Mouse (Mus musculus) testis, postnatal 14 days (tissue): ENCODE results near the gene Tpra1.

ENCODE experiments used
- DNase-seq: peaks from one replicate; pipeline ENCODE4 v3.0.0; 2021; ENCODE audit warnings: low spot score

The Tpra1 gene

DNA sequence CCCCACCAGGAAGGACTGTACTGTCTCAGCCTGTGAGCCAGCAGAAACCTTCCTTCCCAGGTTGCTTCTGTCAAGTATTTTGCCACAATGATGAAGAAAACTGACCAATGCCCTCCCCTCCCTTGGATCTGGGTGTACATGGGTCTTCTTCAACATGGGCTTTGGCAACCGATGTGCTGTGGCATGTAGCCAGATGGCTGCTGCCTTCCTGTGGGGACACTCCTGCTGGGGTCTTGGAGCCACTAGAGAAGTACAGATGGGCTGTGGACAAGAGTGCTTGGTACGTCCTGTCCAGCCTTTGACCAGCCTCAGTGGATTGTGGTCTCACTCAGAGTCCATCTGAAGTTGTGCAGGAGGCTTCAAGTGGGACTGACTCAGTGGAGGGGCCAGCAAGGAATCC is 56.3 kb downstream of the Tpra1 start:
- no peak for DNase-seq

GRCm38 (mm10) chr6:88959834-88960233 is 57.8 kb downstream of the Tpra1 start:
- DNase-seq, result no peak

DNA sequence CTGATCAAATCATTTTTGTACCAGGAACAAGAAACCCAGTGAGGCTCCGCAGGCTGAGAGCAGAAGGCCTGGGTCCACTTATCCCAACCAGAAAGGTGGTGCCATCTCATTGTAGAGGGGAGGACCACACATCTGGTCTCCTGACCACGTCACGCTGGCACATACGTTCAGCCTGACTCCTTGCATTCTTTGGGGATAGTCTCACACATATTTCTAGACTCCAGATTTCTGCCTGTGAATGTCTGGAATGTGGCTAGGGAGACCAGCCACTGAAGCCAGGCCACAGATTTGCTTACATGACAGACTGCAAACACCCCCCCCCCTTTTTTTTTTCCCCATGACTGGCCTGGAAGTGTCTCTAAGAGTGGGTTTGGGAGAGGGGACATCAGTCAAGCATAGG is 58.9 kb downstream of the Tpra1 start:
- DNase-seq, result no peak
